Mouse (Mus musculus) MEL (cell line): ENCODE measurements around the gene St6galnac3. TPM values are rescaled to one million over a fixed set of nuclear protein-coding genes. Genes with fewer than 3 reads are reported as not detected.
A peak's percentile ranks its signal among the peaks of the same experiment; 100 is the strongest.

ENCODE experiments used
- DNase-seq: peaks from one replicate; pipeline ENCODE4 v3.0.0; 2011; ENCODE audit warnings: low read depth, low spot score
- H3K27ac ChIP-seq: 2 replicates; pipeline ENCODE4 v1.5.1; 2012; ENCODE audit warnings: low read depth, mild to moderate bottlenecking, control low read depth, low read length, moderate library complexity; ENCODE audit not compliant: control insufficient read depth
- H3K27me3 ChIP-seq, 2 experiments: fragments of 150-350 bp in 1 of 2; sonication (generic) in 1 of 2; 2 replicates each; pipeline ENCODE4 v1.6.1; 2012; ENCODE audit warnings: low read length in 2 of 2, mild to moderate bottlenecking in 2 of 2, improper control_type of control experiment in 1 of 2, moderate library complexity in 1 of 2; ENCODE audit not compliant: insufficient read depth in 2 of 2, control insufficient read depth in 1 of 2
- H3K36me3 ChIP-seq, 2 experiments: 2 replicates each; pipeline ENCODE4 v1.6.1; 2012 to 2014; ENCODE audit warnings: low read length in 2 of 2, improper control_type of control experiment in 1 of 2, inconsistent platforms in 1 of 2, mild to moderate bottlenecking in 1 of 2; ENCODE audit not compliant: insufficient read depth in 2 of 2, control insufficient read depth in 1 of 2
- H3K4me1 ChIP-seq, 2 experiments: fragments of 150-350 bp in 1 of 2; sonication (generic) in 1 of 2; 2 replicates each; pipeline ENCODE4 v1.6.1; 2012; ENCODE audit warnings: low read length in 2 of 2, improper control_type of control experiment in 1 of 2, mild to moderate bottlenecking in 1 of 2; ENCODE audit not compliant: insufficient read depth in 2 of 2, control insufficient read depth in 1 of 2
- H3K4me3 ChIP-seq, 2 experiments: fragments of 150-350 bp in 1 of 2; sonication (generic) in 1 of 2; 2 replicates each; pipeline ENCODE4 v1.5.1; 2012; ENCODE audit warnings: low read depth in 2 of 2, low read length in 2 of 2, mild to moderate bottlenecking in 2 of 2, moderate library complexity in 2 of 2, control low read depth in 1 of 2, improper control_type of control experiment in 1 of 2; ENCODE audit not compliant: control insufficient read depth in 1 of 2, insufficient read depth in 1 of 2
- H3K79me2 ChIP-seq: 2 replicates; pipeline ENCODE4 v1.6.1; 2012; ENCODE audit warnings: mild to moderate bottlenecking, low read length, moderate library complexity; ENCODE audit not compliant: control insufficient read depth, poor library complexity, insufficient read depth
- H3K9ac ChIP-seq: 2 replicates; pipeline ENCODE4 v1.6.1; 2012; ENCODE audit warnings: low read depth, mild to moderate bottlenecking, control low read depth, low read length, moderate library complexity; ENCODE audit not compliant: control insufficient read depth, poor library complexity, severe bottlenecking
- H3K9me3 ChIP-seq: fragments of 150-350 bp; sonication (generic); replicated peaks from 2 replicates; pipeline ENCODE4 v1.6.1; 2012; ENCODE audit warnings: mild to moderate bottlenecking, low read length, improper control_type of control experiment, moderate library complexity; ENCODE audit not compliant: insufficient read depth
- BHLHE40 ChIP-seq: IDR thresholded peaks from 2 replicates; pipeline ENCODE4 v1.6.1; 2012; ENCODE audit warnings: low read depth, mild to moderate bottlenecking, inconsistent platforms, low read length, improper control_type of control experiment, borderline replicate concordance
- CHD1 ChIP-seq: IDR thresholded peaks from 2 replicates; pipeline ENCODE4 v1.6.1; 2012; ENCODE audit warnings: low read depth, mild to moderate bottlenecking, inconsistent platforms, low read length, improper control_type of control experiment
- CHD2 ChIP-seq: IDR thresholded peaks from 2 replicates; pipeline ENCODE4 v1.6.1; 2011; ENCODE audit warnings: low read length, improper control_type of control experiment
- CTCF ChIP-seq, 3 experiments: IDR thresholded peaks in 2 of 3; conservative IDR thresholded peaks in 1 of 3; 2 replicates each; pipeline ENCODE4 v1.5.1; 2011 to 2012; ENCODE audit warnings: low read length in 3 of 3, low read depth in 2 of 3, mild to moderate bottlenecking in 2 of 3, improper control_type of control experiment in 1 of 3, inconsistent platforms in 1 of 3, mixed read lengths in 1 of 3, moderate library complexity in 1 of 3; ENCODE audit not compliant: control insufficient read depth in 1 of 3, insufficient read depth in 1 of 3, poor library complexity in 1 of 3, severe bottlenecking in 1 of 3
- E2F4 ChIP-seq: IDR thresholded peaks from 2 replicates; pipeline ENCODE4 v1.6.1; 2011; ENCODE audit warnings: low read depth, low read length, improper control_type of control experiment, borderline replicate concordance
- ELF1 ChIP-seq: IDR thresholded peaks from 2 replicates; pipeline ENCODE4 v1.6.1; 2014; ENCODE audit warnings: low read depth, mild to moderate bottlenecking, inconsistent platforms, low read length, improper control_type of control experiment, moderate library complexity
- EP300 ChIP-seq, 2 experiments: IDR thresholded peaks; 2 replicates each; pipeline ENCODE4 v1.6.1; 2011; ENCODE audit warnings: improper control_type of control experiment in 2 of 2, low read length in 2 of 2, low read depth in 1 of 2, mild to moderate bottlenecking in 1 of 2
- ETS1 ChIP-seq: IDR thresholded peaks from 2 replicates; pipeline ENCODE4 v1.6.1; 2012; ENCODE audit warnings: low read depth, mild to moderate bottlenecking, inconsistent platforms, low read length, improper control_type of control experiment, moderate library complexity
- GABPA ChIP-seq: IDR thresholded peaks from 2 replicates; pipeline ENCODE4 v1.6.1; 2012; ENCODE audit warnings: low read depth, mild to moderate bottlenecking, inconsistent platforms, low read length, improper control_type of control experiment, moderate library complexity
- GATA1 ChIP-seq: IDR thresholded peaks from 2 replicates; pipeline ENCODE4 v1.6.1; 2011; ENCODE audit warnings: low read depth, low read length, improper control_type of control experiment
- HCFC1 ChIP-seq: IDR thresholded peaks from 2 replicates; pipeline ENCODE4 v1.6.1; 2012; ENCODE audit warnings: low read depth, mild to moderate bottlenecking, inconsistent platforms, low read length, improper control_type of control experiment, moderate library complexity
- JUND ChIP-seq: IDR thresholded peaks from 2 replicates; pipeline ENCODE4 v1.6.1; 2011; ENCODE audit warnings: low read depth, mild to moderate bottlenecking, improper control_type of control experiment, low read length
- KAT2A ChIP-seq: conservative IDR thresholded peaks from 2 replicates; pipeline ENCODE4 v1.6.1; 2012; ENCODE audit warnings: low read depth, low read length, improper control_type of control experiment, inconsistent platforms
- MAFK ChIP-seq: IDR thresholded peaks from 2 replicates; pipeline ENCODE4 v1.6.1; 2011; ENCODE audit warnings: low read depth, mild to moderate bottlenecking, low read length, improper control_type of control experiment, borderline replicate concordance
- MAX ChIP-seq: IDR thresholded peaks from 2 replicates; pipeline ENCODE4 v1.6.1; 2011; ENCODE audit warnings: low read length, improper control_type of control experiment
- MAZ ChIP-seq: IDR thresholded peaks from 2 replicates; pipeline ENCODE4 v1.6.1; 2012; ENCODE audit warnings: low read depth, mild to moderate bottlenecking, inconsistent platforms, low read length, improper control_type of control experiment
- MXI1 ChIP-seq: IDR thresholded peaks from 2 replicates; pipeline ENCODE4 v1.6.1; 2011; ENCODE audit warnings: mild to moderate bottlenecking, low read depth, low read length, improper control_type of control experiment
- MYB ChIP-seq: IDR thresholded peaks from 2 replicates; pipeline ENCODE4 v1.6.1; 2011; ENCODE audit warnings: mild to moderate bottlenecking, low read depth, low read length, improper control_type of control experiment
- MYC ChIP-seq: IDR thresholded peaks from 2 replicates; pipeline ENCODE4 v1.6.1; 2011; ENCODE audit warnings: low read depth, mild to moderate bottlenecking, low read length, improper control_type of control experiment, moderate library complexity
- NELFE ChIP-seq: IDR thresholded peaks from 2 replicates; pipeline ENCODE4 v1.6.1; 2011; ENCODE audit warnings: low read depth, low read length, improper control_type of control experiment
- NRF1 ChIP-seq: IDR thresholded peaks from 2 replicates; pipeline ENCODE4 v1.6.1; 2014; ENCODE audit warnings: low read depth, mild to moderate bottlenecking, inconsistent platforms, low read length, improper control_type of control experiment, moderate library complexity; ENCODE audit not compliant: poor library complexity, insufficient read depth, severe bottlenecking
- POLR2A ChIP-seq, 2 experiments: IDR thresholded peaks; 2 replicates each; pipeline ENCODE4 v1.6.1; 2011 to 2012; ENCODE audit warnings: low read length in 2 of 2, mild to moderate bottlenecking in 2 of 2, control low read depth in 1 of 2, improper control_type of control experiment in 1 of 2, low read depth in 1 of 2, moderate library complexity in 1 of 2; ENCODE audit not compliant: control insufficient read depth in 1 of 2, insufficient read depth in 1 of 2, poor library complexity in 1 of 2
- POLR2AphosphoS2 ChIP-seq: IDR thresholded peaks from 2 replicates; pipeline ENCODE4 v1.6.1; 2011; ENCODE audit warnings: low read length, improper control_type of control experiment
- POLR2AphosphoS5 ChIP-seq: IDR thresholded peaks from 2 replicates; pipeline ENCODE4 v1.6.1; 2012; ENCODE audit warnings: low read depth, borderline replicate concordance, mild to moderate bottlenecking, inconsistent platforms, low read length, moderate library complexity, mixed read lengths
- RAD21 ChIP-seq: IDR thresholded peaks from 2 replicates; pipeline ENCODE4 v1.6.1; 2011; ENCODE audit warnings: mild to moderate bottlenecking, low read depth, low read length, improper control_type of control experiment
- RCOR1 ChIP-seq: IDR thresholded peaks from 2 replicates; pipeline ENCODE4 v1.6.1; 2012; ENCODE audit warnings: low read depth, mild to moderate bottlenecking, inconsistent platforms, low read length, improper control_type of control experiment
- SIN3A ChIP-seq: IDR thresholded peaks from 2 replicates; pipeline ENCODE4 v1.6.1; 2012; ENCODE audit warnings: low read length, improper control_type of control experiment, inconsistent platforms
- SMC3 ChIP-seq: IDR thresholded peaks from 2 replicates; pipeline ENCODE4 v1.6.1; 2011; ENCODE audit warnings: low read depth, low read length, improper control_type of control experiment
- TAL1 ChIP-seq: IDR thresholded peaks from 2 replicates; pipeline ENCODE4 v1.6.1; 2012; ENCODE audit warnings: mild to moderate bottlenecking, inconsistent platforms, low read length, moderate library complexity, mixed read lengths
- TBP ChIP-seq: IDR thresholded peaks from 2 replicates; pipeline ENCODE4 v1.8.0; 2011; ENCODE audit warnings: low read depth, low read length, improper control_type of control experiment
- TCF12 ChIP-seq: IDR thresholded peaks from 2 replicates; pipeline ENCODE4 v1.6.1; 2014; ENCODE audit warnings: low read depth, mild to moderate bottlenecking, inconsistent platforms, low read length, improper control_type of control experiment, moderate library complexity
- UBTF ChIP-seq: IDR thresholded peaks from 2 replicates; pipeline ENCODE4 v1.6.1; 2012; ENCODE audit warnings: low read depth, mild to moderate bottlenecking, inconsistent platforms, low read length, improper control_type of control experiment, moderate library complexity, borderline replicate concordance; ENCODE audit not compliant: insufficient read depth
- USF1 ChIP-seq: IDR thresholded peaks from 2 replicates; pipeline ENCODE4 v1.6.1; 2014; ENCODE audit warnings: low read depth, mild to moderate bottlenecking, inconsistent platforms, low read length, improper control_type of control experiment, moderate library complexity
- USF2 ChIP-seq, 2 experiments: IDR thresholded peaks; 2 replicates each; pipeline ENCODE4 v1.6.1; 2011 to 2012; ENCODE audit warnings: improper control_type of control experiment in 2 of 2, low read length in 2 of 2, borderline replicate concordance in 1 of 2, inconsistent platforms in 1 of 2, low read depth in 1 of 2, mild to moderate bottlenecking in 1 of 2; ENCODE audit not compliant: insufficient read depth in 1 of 2
- ZC3H11A ChIP-seq: IDR thresholded peaks from 2 replicates; pipeline ENCODE4 v1.6.1; 2012; ENCODE audit warnings: low read depth, mild to moderate bottlenecking, inconsistent platforms, low read length, improper control_type of control experiment
- ZKSCAN1 ChIP-seq: IDR thresholded peaks from 2 replicates; pipeline ENCODE4 v1.6.1; 2012; ENCODE audit warnings: low read depth, mild to moderate bottlenecking, inconsistent platforms, low read length, improper control_type of control experiment, moderate library complexity
- ZMIZ1 ChIP-seq: IDR thresholded peaks from 2 replicates; pipeline ENCODE4 v1.6.1; 2012; ENCODE audit warnings: low read depth, mild to moderate bottlenecking, inconsistent platforms, low read length, improper control_type of control experiment, moderate library complexity
- ZNF384 ChIP-seq: IDR thresholded peaks from 2 replicates; pipeline ENCODE4 v1.6.1; 2012; ENCODE audit warnings: low read depth, mild to moderate bottlenecking, inconsistent platforms, low read length, improper control_type of control experiment
- polyA plus RNA-seq, 2 experiments: library from polyadenylated mRNA; stranded (reverse) in 1 of 2; unstranded in 1 of 2; fragments of >175 nt in 1 of 2; fragments of >200 nt in 1 of 2; gene quantifications; 2 replicates each; pipeline versions ENCODE4 v1.2.1 to v1.2.4; 2012; ENCODE audit warnings: low replicate concordance in 2 of 2, low read depth in 1 of 2; ENCODE audit not compliant: insufficient read length in 2 of 2, insufficient read depth in 1 of 2, missing spikeins in 1 of 2
- total RNA-seq: library from RNA; depleted of rRNA; stranded (reverse); fragments of 300-350 nt; gene quantifications from 2 replicates; pipeline ENCODE4 v1.2.3, GENCODE M21; 2012

St6galnac3 gene
- total and polyA plus RNA-seq, 3 experiments: 7.8 to 11.4 TPM; not detected in 1

GRCm38 (mm10) chr3:153720922-153721321 lies 4.1 kb downstream of the St6galnac3 start:
- Histone ChIP-seq H3K36me3 (peaks cover 0 to 49% of the 10 kb centered on the region in 2 experiments; a peak in 2 of 4 replicates), H3K27ac (peak overlapping the region; percentile 82), H3K4me1 (peaks cover 33 to 41% of the 10 kb centered on the region in 2 experiments), H3K4me3 (peak overlapping the region; percentile 43 to 44), H3K79me2 (peaks cover 46% of the 10 kb centered on the region), H3K9ac (peak overlapping the region; percentile 73), H3K9me3 (no peaks in the 10 kb centered on the region), H3K27me3 (no peaks in the 10 kb centered on the region)
- peak; percentile 75 for DNase-seq
- TF ChIP-seq UBTF (no peak), RCOR1 (0 out of 2 replicates have a peak, but pooled peaks have one; percentile 40), CHD1 (0 out of 2 replicates have a peak, but pooled peaks have one; percentile 52), USF2 (IDR thresholded peaks at IDR 0.05; ENCODE audit: borderline replicate concordance in 1 of 2, insufficient read depth in 1 of 2, low read depth in 1 of 2, low read length in 2 of 2) (no peak), NELFE (peak; percentile 36; the same call in 1 of the 2 replicates), KAT2A (no peak), BHLHE40 (no peak), ZKSCAN1 (no peak), SIN3A (no peak), GABPA (no peak), JUND (no peak), ZNF384 (no peak), POLR2AphosphoS2 (0 out of 2 replicates have a peak, but pooled peaks have one; percentile 22), EP300 (IDR thresholded peaks at IDR 0.05; ENCODE audit: low read depth in 1 of 2, low read length in 2 of 2) (peak; percentile 74 to 76), TCF12 (peak; percentile 67; the same call in 1 of the 2 replicates), GATA1 (peak; percentile 59; the same call in 1 of the 2 replicates), TBP (no peak), POLR2A (IDR thresholded peaks at IDR 0.05; ENCODE audit: control insufficient read depth in 1 of 2, insufficient read depth in 1 of 2, low read depth in 1 of 2, low read length in 2 of 2, poor library complexity in 1 of 2) (no peak), NRF1 (no peak), E2F4 (no peak), ZMIZ1 (0 out of 2 replicates have a peak, but pooled peaks have one; percentile 13), USF1 (no peak), MYB (no peak), CHD2 (no peak), ZC3H11A (0 out of 2 replicates have a peak, but pooled peaks have one; percentile 8), TAL1 (peak; percentile 45), CTCF (IDR thresholded peaks at IDR 0.05 in 2 of 3, conservative IDR thresholded peaks at IDR 0.05 in 1 of 3; ENCODE audit: control insufficient read depth in 1 of 3, insufficient read depth in 1 of 3, low read depth in 2 of 3, low read length in 3 of 3, poor library complexity in 1 of 3, severe bottlenecking in 1 of 3) (no peak), POLR2AphosphoS5 (no peak), SMC3 (no peak), RAD21 (no peak), HCFC1 (no peak; the same call in 1 of the 2 replicates), MXI1 (no peak; the same call in 1 of the 2 replicates), ETS1 (no peak), MAFK (no peak), MAX (no peak), MYC (no peak), MAZ (no peak), ELF1 (no peak)
